Mouse (Mus musculus) stomach, postnatal 0 days (tissue): ENCODE data around the gene Cic. TPM values are rescaled to one million over a fixed set of nuclear protein-coding genes. Genes with fewer than 3 reads are reported as not detected.
A peak's percentile ranks its signal among the peaks of the same experiment; 100 is the strongest.

Experiments
- ATAC-seq: fragments of 200-750 bp; cut with Nextera tagmentation; 2 replicates; pipeline ENCODE4 v1.8.0; 2017; ENCODE audit not compliant: low FRiP score, low TSS enrichment
- DNase-seq: peaks from one replicate; pipeline ENCODE4 v3.0.0-alpha.2; 2016; ENCODE audit warnings: low spot score
- H3K27ac ChIP-seq: fragments of 300-500 bp; sonication (generic); replicated peaks from 2 replicates; pipeline ENCODE4 v1.5.1; 2014; ENCODE audit warnings: mild to moderate bottlenecking, control low read depth
- H3K27me3 ChIP-seq: fragments of 300-500 bp; sonication (generic); 2 replicates; pipeline ENCODE4 v1.6.1; 2014; ENCODE audit warnings: low read length; ENCODE audit not compliant: control insufficient read depth, insufficient read depth
- H3K36me3 ChIP-seq: fragments of 300-500 bp; sonication (generic); 2 replicates; pipeline ENCODE4 v1.6.1; 2014; ENCODE audit warnings: low read length, mixed read lengths; ENCODE audit not compliant: control insufficient read depth, insufficient read depth
- H3K4me1 ChIP-seq: fragments of 300-500 bp; sonication (generic); replicated peaks from 2 replicates; pipeline ENCODE4 v1.6.1; 2014; ENCODE audit warnings: antibody characterized with exemption; ENCODE audit not compliant: control insufficient read depth, insufficient read depth
- H3K4me2 ChIP-seq: fragments of 300-500 bp; sonication (generic); replicated peaks from 2 replicates; pipeline ENCODE4 v1.6.1; 2014; ENCODE audit warnings: low read depth, mild to moderate bottlenecking, control low read depth, moderate library complexity
- H3K4me3 ChIP-seq: fragments of 300-500 bp; sonication (generic); 2 replicates; pipeline ENCODE4 v1.5.1; 2014; ENCODE audit warnings: low read depth, low read length, control low read depth
- H3K9ac ChIP-seq: fragments of 300-500 bp; sonication (generic); 2 replicates; pipeline ENCODE4 v1.6.1; 2014; ENCODE audit warnings: mild to moderate bottlenecking, low read length, control low read depth, mixed read lengths
- H3K9me3 ChIP-seq: fragments of 300-500 bp; sonication (generic); 2 replicates; pipeline ENCODE4 v1.6.1; 2016; ENCODE audit warnings: low read length; ENCODE audit not compliant: control insufficient read depth
- CTCF ChIP-seq: IDR thresholded peaks from 2 replicates; pipeline ENCODE4 v1.5.1; 2016; ENCODE audit warnings: antibody characterized with exemption, low read depth, mild to moderate bottlenecking, moderate library complexity
- EP300 ChIP-seq: optimal IDR thresholded peaks from 2 replicates; pipeline ENCODE3; 2016; ENCODE audit warnings: antibody characterized with exemption
- WGBS: fragments of 180-500 bp; shearing (Covaris S2); extraction: QIAGEN DNeasy Blood & Tissue Kit; methylation state at CpG from one replicate; pipeline ENCODE4 v1.1.7; 2014; 5-methylcytosine and 5-hydroxymethylcytosine counted together
- polyA plus RNA-seq: library from polyadenylated mRNA; unstranded; fragments of >200 nt; fragmentation: Nextera tagmentation; extraction: Ambion mirVana; gene quantifications from 2 replicates; pipeline ENCODE4 v1.2.1, GENCODE M21; 2015

Cic gene
- polyA plus RNA-seq, 1 experiment from 2014 or later: 15.9 TPM

- Histone ChIP-seq H3K36me3 (peaks cover 15% of the 10 kb centered on the region), H3K27ac (no peak overlapping the region), H3K27me3 (no peaks in the 10 kb centered on the region), H3K4me1 (peaks cover 9% of the 10 kb centered on the region), H3K4me2 (no peak overlapping the region), H3K9me3 (no peaks in the 10 kb centered on the region), H3K4me3 (no peak overlapping the region), H3K9ac (no peak overlapping the region)
- DNase-seq (no peak), ATAC-seq (no peak)
- TF ChIP-seq EP300: no peak
- no peak for TF ChIP-seq CTCF
- 91% methylated on average over 35 of the region's 35 CpGs for WGBS
These were observed 3.4 kb downstream of the Cic start for GRCm38 (mm10) chr7:25270652-25271633.

- Histone ChIP-seq H3K9ac (no peak overlapping the region), H3K4me3 (no peak overlapping the region), H3K4me1 (peaks cover 8% of the 10 kb centered on the region), H3K4me2 (no peak overlapping the region), H3K27me3 (no peaks in the 10 kb centered on the region), H3K9me3 (no peaks in the 10 kb centered on the region), H3K36me3 (peaks cover 15% of the 10 kb centered on the region), H3K27ac (no peak overlapping the region)
- TF ChIP-seq EP300 (no peak), CTCF (no peak)
- 89% methylated on average over 29 of the region's 30 CpGs for WGBS
- DNase-seq: no peak
- ATAC-seq: no peak
These were observed 4.3 kb downstream of the Cic start for GRCm38 (mm10) chr7:25271651-25272444.

GRCm38 (mm10) chr7:25272445-25273258 is 5.1 kb downstream of the Cic start:
- 87% methylated on average over 37 of the region's 38 CpGs for WGBS
- no peak overlapping the region for H3K27ac ChIP-seq
- no peak overlapping the region for H3K9ac ChIP-seq
- peaks cover 6% of the 10 kb centered on the region for H3K4me1 ChIP-seq
- no peaks in the 10 kb centered on the region for H3K9me3 ChIP-seq
- DNase-seq: no peak
- H3K4me3 ChIP-seq: no peak overlapping the region
- H3K4me2 ChIP-seq: no peak overlapping the region
- TF ChIP-seq CTCF: no peak
- no peak for TF ChIP-seq EP300
- peaks cover 15% of the 10 kb centered on the region for H3K36me3 ChIP-seq
- no peak for ATAC-seq
- H3K27me3 ChIP-seq: no peaks in the 10 kb centered on the region

GRCm38 (mm10) chr7:25273259-25274241 is 6.0 kb downstream of the Cic start:
- Histone ChIP-seq H3K27me3 (no peaks in the 10 kb centered on the region), H3K4me3 (no peak overlapping the region), H3K27ac (no peak overlapping the region), H3K36me3 (peaks cover 15% of the 10 kb centered on the region), H3K9me3 (no peaks in the 10 kb centered on the region), H3K4me1 (peaks cover 6% of the 10 kb centered on the region), H3K9ac (no peak overlapping the region), H3K4me2 (no peak overlapping the region; the same call in 1 of the 2 replicates)
- ATAC-seq: no peak
- TF ChIP-seq EP300 (no peak), CTCF (no peak)
- no peak for DNase-seq
- WGBS: 82% methylated on average over 22 of the region's 22 CpGs

GRCm38 (mm10) chr7:25274571-25274970 is 7.1 kb downstream of the Cic start:
- H3K9me3 ChIP-seq: no peaks in the 10 kb centered on the region
- ATAC-seq (no peak), DNase-seq (peak; percentile 22)
- TF ChIP-seq CTCF (no peak), EP300 (no peak)
- peaks cover 15% of the 10 kb centered on the region for H3K36me3 ChIP-seq
- H3K4me3 ChIP-seq: no peak overlapping the region
- H3K27me3 ChIP-seq: no peaks in the 10 kb centered on the region
- no peak overlapping the region; the same call in 1 of the 2 replicates for H3K9ac ChIP-seq
- H3K4me2 ChIP-seq: no peak overlapping the region
- whole genome bisulfite sequencing: 28% methylated on average over 5 of the region's 5 CpGs
- peaks cover 3% of the 10 kb centered on the region for H3K4me1 ChIP-seq
- peak overlapping the region; percentile 78 for H3K27ac ChIP-seq
